Mouse (Mus musculus): ENCODE data around the gene B4galnt2.

The B4galnt2 gene

GRCm38 (mm10) chr11:95827168-95827447 is 87.6 kb downstream of the B4galnt2 start:
- in situ Hi-C loops (cut with MboI, MseI) = no loop called here

GRCm38 (mm10) chr11:95826317-95827167 is 88.1 kb downstream of the B4galnt2 start:
- in situ Hi-C loops (cut with MboI, MseI) = no loop called here

GRCm38 (mm10) chr11:95825625-95826024 is 89.1 kb downstream of the B4galnt2 start:
- in situ Hi-C loops (cut with MboI, MseI) = no loop called here

- in situ Hi-C loops (cut with MboI, MseI) = no loop called here
These were observed 89.8 kb downstream of the B4galnt2 start for GRCm38 (mm10) chr11:95824877-95825243.

DNA sequence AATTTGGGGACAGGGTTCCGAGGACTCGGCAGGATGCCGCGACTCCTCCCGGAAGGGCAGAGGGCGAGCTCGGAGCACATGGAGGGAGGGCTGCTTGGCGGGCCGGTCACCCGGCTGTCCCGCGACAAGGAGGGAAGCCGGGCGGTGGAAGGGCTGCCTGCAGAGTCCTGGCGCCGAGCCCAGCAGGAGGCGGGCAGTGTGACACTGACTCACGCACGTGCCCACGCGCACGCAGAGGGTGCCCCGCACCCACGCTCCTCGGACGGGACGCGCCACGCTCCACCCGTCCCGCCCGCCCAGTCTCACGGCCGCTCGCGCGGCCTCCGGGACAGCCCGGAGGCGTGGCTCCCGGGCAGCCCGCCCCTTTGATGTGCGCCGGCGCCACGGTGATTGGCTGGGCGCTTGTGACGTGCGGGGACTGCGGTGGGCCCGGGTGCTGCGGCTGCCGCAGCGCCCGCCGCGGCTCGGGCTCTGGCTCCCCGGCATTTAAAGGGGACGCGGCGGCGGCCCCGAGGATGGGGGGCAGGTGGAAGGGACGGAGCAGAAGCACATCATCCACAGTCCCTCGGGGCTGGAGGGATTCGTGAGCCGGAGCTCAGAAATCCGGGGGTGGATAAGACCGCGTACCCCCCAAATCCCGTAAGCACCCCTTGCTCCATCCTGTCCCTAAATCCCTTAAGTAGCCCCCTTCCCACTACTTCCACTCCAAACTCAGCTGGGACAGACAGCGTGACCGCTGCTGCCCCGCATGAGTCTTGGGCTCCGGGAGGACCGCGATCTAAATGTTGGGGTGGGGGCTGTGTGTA is 90.4 kb downstream of the B4galnt2 start, which contains the start of gene Phospho1:
Gene Phospho1 (plus strand): TSS at position 429 of the 806 bp plus-strand sequence.
- in situ Hi-C loops (cut with MboI, MseI) = no loop called here

GRCm38 (mm10) chr11:95822437-95822836 is 92.3 kb downstream of the B4galnt2 start:
- in situ Hi-C loops (cut with MboI, MseI) = no loop called here

DNA sequence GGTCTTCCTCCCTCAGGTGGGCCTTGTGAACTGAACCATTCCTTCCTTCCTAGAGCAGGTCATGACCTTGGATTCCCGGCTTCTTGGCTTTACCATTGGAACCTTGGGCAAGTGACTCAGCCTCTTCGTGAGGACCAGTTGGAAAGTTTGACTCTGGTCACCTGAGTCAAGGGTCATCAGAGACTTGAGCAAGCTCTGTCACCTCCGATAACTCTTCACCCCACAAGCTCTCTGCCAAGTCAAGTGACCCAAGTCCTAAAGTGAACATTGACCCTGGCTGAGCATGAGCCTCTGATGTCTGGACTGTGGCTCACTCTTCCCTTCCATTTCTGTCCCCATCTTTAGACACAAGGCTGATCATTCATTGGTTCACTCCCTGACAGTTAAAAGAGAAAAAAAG is 93.2 kb downstream of the B4galnt2 start:
- in situ Hi-C loops (cut with MboI, MseI) = no loop called here

DNA sequence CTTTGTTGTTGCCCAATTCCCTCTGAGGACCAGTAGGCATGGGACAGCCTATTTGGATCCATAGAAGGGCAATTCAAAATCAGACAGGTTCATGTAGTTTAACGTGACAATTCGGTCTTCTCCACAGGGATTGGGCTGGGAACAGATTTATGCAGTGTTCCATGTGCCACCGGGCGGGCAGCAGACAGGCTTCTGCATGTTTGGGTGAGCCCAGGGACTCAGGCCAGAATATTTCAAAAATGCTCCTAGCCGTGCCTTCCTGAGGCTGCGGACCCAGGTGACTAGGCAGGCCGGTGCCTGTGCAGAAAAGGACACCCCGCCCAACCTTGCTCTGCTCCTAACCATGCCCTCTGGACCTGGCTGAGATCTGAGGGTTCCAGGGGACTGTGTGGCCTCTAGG is 95.6 kb downstream of the B4galnt2 start:
- in situ Hi-C loops (cut with MboI, MseI) = no loop called here
